Mouse (Mus musculus): ENCODE measurements around the gene Hapln3.

Hapln3 gene

GRCm38 (mm10) chr7:79068231-79068630 lies 62.6 kb downstream of the Hapln3 start:
- no peak for DNase-seq

- DNase-seq = no peak
These were observed 63.4 kb downstream of the Hapln3 start for GRCm38 (mm10) chr7:79067466-79067865.

All from kidney, postnatal 25 days (tissue).